Mouse (Mus musculus) small intestine, adult 2 months (tissue): ENCODE results near the gene Tmem60. TPM values are rescaled to one million over a fixed set of nuclear protein-coding genes. Genes with fewer than 3 reads are reported as not detected.

ENCODE experiments used
- H3K27ac ChIP-seq: fragments of 200-500 bp; 2 replicates; pipeline ENCODE4 v1.5.1; 2012; ENCODE audit warnings: low read depth, low read length, control low read depth, inconsistent platforms; ENCODE audit not compliant: insufficient read depth
- H3K27me3 ChIP-seq: fragments of 200-500 bp; 2 replicates; pipeline ENCODE4 v1.6.1; 2012; ENCODE audit warnings: mild to moderate bottlenecking, moderate library complexity, low read length, inconsistent platforms; ENCODE audit not compliant: control insufficient read depth, insufficient read depth
- H3K36me3 ChIP-seq: fragments of 200-500 bp; 2 replicates; pipeline ENCODE4 v1.6.1; 2012; ENCODE audit warnings: mild to moderate bottlenecking, low read length, control low read depth, inconsistent platforms; ENCODE audit not compliant: control insufficient read depth, insufficient read depth
- H3K4me1 ChIP-seq: fragments of 200-500 bp; 2 replicates; pipeline ENCODE4 v1.6.1; 2012; ENCODE audit warnings: low read length, inconsistent platforms, mixed read lengths; ENCODE audit not compliant: control insufficient read depth, insufficient read depth, insufficient read length
- H3K4me3 ChIP-seq: fragments of 200-500 bp; 2 replicates; pipeline ENCODE4 v1.5.1; 2012; ENCODE audit warnings: low read depth, mild to moderate bottlenecking, control low read depth, inconsistent platforms, low read length, moderate library complexity
- CTCF ChIP-seq: fragments of 200-500 bp; IDR thresholded peaks from 2 replicates; pipeline ENCODE4 v1.5.1; 2012; ENCODE audit warnings: low read depth, mild to moderate bottlenecking, control low read depth, inconsistent platforms, low read length, moderate library complexity, mixed read lengths; ENCODE audit not compliant: insufficient replicate concordance, insufficient read length; ENCODE audit errors: extremely low read depth
- POLR2A ChIP-seq: fragments of 200-500 bp; IDR thresholded peaks from 2 replicates; pipeline ENCODE4 v1.6.1; 2012; ENCODE audit warnings: low read depth, mild to moderate bottlenecking, control low read depth, inconsistent platforms, low read length, moderate library complexity
- WGBS: fragments of 180-500 bp; shearing (Covaris S2); methylation state at CpG from one replicate; pipeline ENCODE4 v1.1.7; 2018; 5-methylcytosine and 5-hydroxymethylcytosine counted together
- polyA plus RNA-seq: library from polyadenylated mRNA; depleted of rRNA; stranded (reverse); fragments of >200 nt; gene quantifications from 2 replicates; pipeline ENCODE4 v1.2.3, GENCODE M21; 2012

Tmem60 gene
- polyA plus RNA-seq, 1 experiment, result 1.1 TPM

DNA sequence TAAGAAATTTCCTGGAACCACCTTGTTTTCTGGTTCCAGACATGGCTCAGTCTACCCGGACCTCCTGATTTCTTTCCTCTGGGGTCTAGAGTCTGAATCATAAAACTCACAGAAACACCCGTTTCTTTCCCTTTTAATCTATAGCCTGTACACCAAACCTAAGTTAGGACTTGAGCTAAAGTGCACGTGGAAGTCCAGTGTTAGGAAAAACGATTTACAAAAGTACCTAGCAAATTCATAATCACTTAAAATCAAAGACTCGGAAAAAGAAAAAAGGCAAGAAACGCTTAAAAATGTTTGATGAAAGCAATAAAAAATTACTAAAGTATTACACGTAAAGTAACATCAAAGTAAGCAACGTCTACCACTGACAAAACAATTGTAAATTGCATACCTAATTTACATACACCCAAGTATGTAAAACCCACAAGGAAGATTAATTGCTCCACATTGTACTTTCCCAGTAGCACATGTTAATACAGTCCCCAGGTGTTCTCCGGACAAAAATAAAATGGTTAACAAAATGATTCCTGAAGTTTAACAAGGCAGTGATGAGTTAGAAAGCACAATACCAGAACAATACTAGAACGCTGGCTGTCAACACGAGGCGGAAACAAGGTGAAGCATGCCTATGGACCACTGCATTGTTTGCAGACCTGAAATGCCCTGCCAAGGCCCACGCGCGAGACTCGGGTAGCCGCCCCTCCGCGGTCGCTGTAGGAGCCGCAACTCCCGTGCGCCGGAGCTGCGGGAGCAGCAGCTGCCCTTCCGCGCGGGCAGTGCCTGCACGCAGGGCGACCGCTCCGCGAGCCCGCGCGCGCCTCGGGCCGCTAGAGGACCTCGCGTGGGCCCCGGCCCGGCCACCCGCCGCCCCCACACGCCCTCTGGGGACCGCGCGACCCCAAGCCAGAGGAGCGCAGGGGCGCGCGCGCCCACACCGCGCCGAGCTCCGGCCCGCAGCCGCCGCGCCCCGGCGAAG, 905 bp upstream of the Tmem60 start:
- peaks cover 4% of the 10 kb centered on the region; the same call in 1 of the 2 replicates for H3K4me1 ChIP-seq
- TF ChIP-seq POLR2A, result no peak
- TF ChIP-seq CTCF, result no peak
- H3K27me3 ChIP-seq, result no peaks in the 10 kb centered on the region
- peak overlapping the region; percentile 95 for H3K4me3 ChIP-seq
- WGBS, result 2% methylated on average over 44 of the region's 64 CpGs
- H3K36me3 ChIP-seq, result no peaks in the 10 kb centered on the region; the same call in 1 of the 2 replicates
- peak overlapping the region; percentile 6; the same call in 1 of the 2 replicates for H3K27ac ChIP-seq

DNA sequence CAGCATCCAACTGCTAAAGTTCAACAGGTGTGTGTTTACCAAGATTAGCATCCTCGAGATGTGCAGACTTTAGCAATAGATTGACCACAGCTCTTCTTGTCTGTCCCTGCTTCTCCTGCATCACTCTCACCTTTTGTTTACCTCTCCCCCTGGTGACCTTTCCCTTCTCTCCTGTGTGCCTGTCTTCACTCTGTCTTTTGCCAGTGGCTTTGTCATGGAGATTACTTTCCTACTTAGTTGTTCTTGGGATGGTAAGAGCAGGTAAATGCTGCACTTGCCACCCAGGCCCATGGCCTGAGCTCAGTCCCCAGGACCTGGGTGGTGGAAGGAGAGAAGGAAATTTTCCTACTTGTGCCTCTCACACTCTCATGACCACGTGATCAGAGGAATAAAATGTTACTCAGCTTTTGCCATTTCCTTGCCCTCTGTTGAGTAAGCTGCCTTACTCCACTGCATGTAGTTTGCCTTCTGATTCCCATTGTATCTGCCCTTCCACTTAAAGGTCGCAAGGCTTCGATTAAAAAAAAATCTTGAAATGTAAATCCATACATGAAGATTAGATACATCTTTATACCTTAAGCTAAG, 2.1 kb downstream of the Tmem60 start:
- TF ChIP-seq POLR2A (no peak), CTCF (no peak)

DNA sequence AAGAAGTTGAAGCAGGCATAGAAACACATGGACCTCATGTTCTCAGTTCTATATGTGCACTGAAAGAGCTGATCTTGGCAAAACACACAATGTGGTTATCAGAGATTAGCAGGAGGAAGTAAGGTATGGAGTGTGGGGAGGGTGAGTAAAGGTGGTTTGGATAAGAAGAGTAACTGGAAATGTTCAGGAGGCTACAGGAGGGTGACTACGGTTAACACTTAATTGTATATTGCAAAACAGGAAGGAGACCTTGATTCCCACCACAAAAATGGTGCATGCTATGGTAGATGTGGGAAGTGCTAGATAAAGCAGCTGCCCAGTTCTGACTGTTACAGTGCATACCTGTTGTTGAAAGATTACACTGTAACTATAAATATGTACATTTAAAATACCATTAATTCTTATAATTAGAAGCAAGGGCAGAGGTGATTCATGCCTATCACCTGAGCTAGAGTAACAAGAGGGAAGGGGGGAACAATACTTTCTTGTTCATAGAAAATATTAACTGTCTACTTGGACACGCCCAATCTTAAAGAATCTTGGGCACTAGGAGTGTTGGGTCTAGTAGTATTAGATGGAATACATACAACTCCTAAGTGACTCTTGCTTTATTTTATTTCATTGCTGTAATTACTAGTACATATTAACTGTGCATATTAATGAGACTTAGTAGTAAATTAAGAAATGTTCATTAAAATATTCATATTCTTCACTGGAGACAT, 15.6 kb downstream of the Tmem60 start:
- H3K4me1 ChIP-seq, result no peaks in the 10 kb centered on the region
- H3K36me3 ChIP-seq, result peaks cover 43% of the 10 kb centered on the region
- H3K27ac ChIP-seq, result no peak overlapping the region
- 66% methylated on average over 2 of the region's 2 CpGs for WGBS
- no peak overlapping the region for H3K4me3 ChIP-seq
- no peak for TF ChIP-seq POLR2A
- TF ChIP-seq CTCF, result no peak
- no peaks in the 10 kb centered on the region for H3K27me3 ChIP-seq

More for the DNA sequence above, 2.1 kb downstream of the Tmem60 start:
- Histone ChIP-seq H3K27ac (no peak overlapping the region), H3K4me3 (no peak overlapping the region), H3K36me3 (no peaks in the 10 kb centered on the region; the same call in none of the 2 replicates), H3K4me1 (peaks cover 4% of the 10 kb centered on the region; the same call in 1 of the 2 replicates), H3K27me3 (no peaks in the 10 kb centered on the region)
- 58% methylated on average over 4 of the region's 4 CpGs for WGBS

DNA sequence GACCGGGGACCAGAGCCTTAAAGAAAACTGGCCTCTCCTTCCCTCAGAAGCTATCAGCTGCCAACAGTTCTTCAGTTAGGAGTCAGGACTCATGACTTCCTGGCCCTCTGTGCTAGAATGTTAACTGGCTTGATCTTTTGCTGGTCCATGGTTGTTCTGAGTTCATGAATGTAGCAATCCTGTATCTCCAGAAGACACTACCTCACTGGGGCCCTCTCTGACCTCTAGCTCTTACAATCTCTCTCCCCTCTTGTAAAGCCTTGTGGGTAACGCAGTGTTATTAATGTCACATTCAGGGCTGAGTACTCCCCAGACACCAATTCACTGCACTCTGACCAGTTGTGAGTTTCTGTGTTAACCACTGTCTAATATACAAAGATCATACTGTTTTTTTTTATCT, 22.7 kb downstream of the Tmem60 start:
- TF ChIP-seq CTCF, result no peak
- TF ChIP-seq POLR2A, result no peak
- peaks cover 41% of the 10 kb centered on the region for H3K36me3 ChIP-seq
- H3K27ac ChIP-seq, result no peak overlapping the region
- 90% methylated on average over 2 of the region's 2 CpGs for WGBS
- no peak overlapping the region for H3K4me3 ChIP-seq
- no peaks in the 10 kb centered on the region for H3K4me1 ChIP-seq
- no peaks in the 10 kb centered on the region for H3K27me3 ChIP-seq

DNA sequence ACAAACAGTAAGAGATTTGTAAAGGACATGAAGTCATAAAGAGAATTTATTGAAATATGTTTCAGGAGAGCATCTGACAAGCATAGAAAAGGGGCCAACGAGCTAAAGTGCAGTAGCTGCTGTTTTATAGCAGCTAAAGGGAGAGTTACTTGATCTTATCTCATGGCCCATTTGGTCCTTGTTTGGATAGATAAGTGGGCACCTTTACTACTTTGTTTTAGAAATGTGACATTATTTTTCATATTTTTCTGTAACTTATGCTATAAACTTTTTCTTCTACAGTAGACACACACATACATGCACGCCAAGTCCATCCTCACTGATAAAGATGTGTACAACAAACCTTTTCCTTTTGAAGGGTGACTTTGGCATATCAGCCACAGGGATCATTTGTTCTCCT, 23.4 kb downstream of the Tmem60 start:
- Histone ChIP-seq H3K27me3 (no peaks in the 10 kb centered on the region), H3K27ac (no peak overlapping the region), H3K4me3 (no peak overlapping the region), H3K36me3 (peaks cover 37% of the 10 kb centered on the region), H3K4me1 (no peaks in the 10 kb centered on the region)
- WGBS, result 57% methylated on average over 2 of the region's 2 CpGs
- TF ChIP-seq CTCF, result no peak
- TF ChIP-seq POLR2A, result no peak

DNA sequence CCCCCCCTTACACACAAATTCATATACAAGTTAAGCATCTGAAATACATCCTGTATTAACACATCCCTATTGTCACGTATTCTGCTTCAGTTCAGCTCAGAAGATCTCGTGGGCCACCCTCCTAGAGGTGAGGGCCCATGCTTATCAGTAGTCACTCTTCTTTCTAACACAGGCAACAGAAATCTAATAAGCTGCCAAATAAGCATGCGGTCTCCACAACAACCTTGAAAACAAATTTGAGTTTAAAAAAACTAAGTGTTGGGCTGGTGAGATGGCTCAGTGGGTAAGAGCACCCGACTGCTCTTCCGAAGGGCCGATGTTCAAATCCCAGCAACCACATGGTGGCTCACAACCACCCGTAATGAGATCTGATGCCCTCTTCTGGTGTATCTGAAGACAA, 24.2 kb downstream of the Tmem60 start:
- H3K27ac ChIP-seq, result no peak overlapping the region
- no peak overlapping the region for H3K4me3 ChIP-seq
- 95% methylated on average over 7 of the region's 7 CpGs for WGBS

More for the DNA sequence above, 24.2 kb downstream of the Tmem60 start:
- Histone ChIP-seq H3K4me1 (no peaks in the 10 kb centered on the region), H3K27me3 (no peaks in the 10 kb centered on the region), H3K36me3 (peaks cover 33% of the 10 kb centered on the region)
- TF ChIP-seq CTCF, result no peak
